Mouse (Mus musculus) kidney, postnatal 14 days (tissue): ENCODE results near the gene Wdr82.

Experiments used
- DNase-seq: peaks from one replicate; pipeline ENCODE4 v3.0.0; 2022; ENCODE audit warnings: mixed read lengths

The Wdr82 gene

DNA sequence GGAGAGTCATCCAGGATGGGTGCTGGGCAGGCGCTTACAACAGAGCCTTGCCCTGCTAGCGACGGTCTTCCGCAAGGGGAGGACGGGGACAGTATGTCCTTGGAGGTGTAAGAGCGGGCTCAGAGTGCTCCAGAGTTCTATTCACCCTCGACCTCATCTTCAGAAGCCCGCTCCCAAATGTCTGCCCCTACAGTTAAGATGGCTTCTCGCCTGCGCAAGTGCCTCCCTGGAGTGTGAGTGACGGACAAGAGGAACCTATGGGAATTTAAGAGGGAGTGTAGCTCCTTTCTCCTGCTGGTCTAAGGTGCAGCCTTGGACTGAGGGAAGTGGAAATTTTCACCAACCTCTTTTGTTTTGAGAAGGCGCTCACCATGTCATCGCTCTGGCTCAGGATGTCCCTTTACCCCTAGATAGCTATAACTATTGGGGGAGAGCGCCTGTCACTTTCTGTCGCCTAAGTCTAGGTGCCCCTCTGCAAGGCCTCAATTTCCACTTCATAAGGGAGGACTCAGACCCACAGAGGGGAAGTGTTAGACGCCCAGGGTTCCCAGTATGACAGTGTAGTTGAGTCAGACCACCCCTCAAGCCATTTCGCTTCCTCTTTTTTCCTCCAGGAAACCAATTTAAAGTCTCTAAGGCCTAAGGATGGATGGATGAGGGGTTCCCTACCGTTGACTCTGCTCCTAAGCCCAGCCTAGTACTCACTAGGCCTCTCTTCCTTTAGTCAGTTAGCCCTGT lies 29.0 kb downstream of the Wdr82 start, which contains the start of gene Ppm1m:
Gene Ppm1m (minus strand): TSS at position 212 of the 738 bp plus-strand sequence.
- DNase-seq = no peak

DNA sequence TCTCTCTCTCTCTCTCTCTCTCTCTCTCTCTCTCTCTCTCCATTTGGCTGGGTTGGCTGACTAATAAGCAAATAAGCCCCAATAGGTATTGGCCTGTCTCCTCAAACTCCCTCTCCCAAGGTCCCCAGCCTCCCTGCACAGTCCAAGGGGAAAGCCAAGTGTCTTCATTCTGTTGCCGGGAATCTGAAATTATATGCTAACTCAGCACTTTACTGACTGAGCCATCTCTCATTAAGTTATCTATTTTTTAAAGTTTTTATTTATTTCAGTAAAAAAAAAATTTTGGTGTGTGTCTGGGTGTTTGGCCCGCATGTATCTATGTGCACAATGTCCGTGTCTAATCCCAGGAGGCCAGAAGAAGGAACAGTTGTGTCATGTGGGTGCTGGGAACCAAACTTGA lies 31.2 kb downstream of the Wdr82 start:
- no peak for DNase-seq

DNA sequence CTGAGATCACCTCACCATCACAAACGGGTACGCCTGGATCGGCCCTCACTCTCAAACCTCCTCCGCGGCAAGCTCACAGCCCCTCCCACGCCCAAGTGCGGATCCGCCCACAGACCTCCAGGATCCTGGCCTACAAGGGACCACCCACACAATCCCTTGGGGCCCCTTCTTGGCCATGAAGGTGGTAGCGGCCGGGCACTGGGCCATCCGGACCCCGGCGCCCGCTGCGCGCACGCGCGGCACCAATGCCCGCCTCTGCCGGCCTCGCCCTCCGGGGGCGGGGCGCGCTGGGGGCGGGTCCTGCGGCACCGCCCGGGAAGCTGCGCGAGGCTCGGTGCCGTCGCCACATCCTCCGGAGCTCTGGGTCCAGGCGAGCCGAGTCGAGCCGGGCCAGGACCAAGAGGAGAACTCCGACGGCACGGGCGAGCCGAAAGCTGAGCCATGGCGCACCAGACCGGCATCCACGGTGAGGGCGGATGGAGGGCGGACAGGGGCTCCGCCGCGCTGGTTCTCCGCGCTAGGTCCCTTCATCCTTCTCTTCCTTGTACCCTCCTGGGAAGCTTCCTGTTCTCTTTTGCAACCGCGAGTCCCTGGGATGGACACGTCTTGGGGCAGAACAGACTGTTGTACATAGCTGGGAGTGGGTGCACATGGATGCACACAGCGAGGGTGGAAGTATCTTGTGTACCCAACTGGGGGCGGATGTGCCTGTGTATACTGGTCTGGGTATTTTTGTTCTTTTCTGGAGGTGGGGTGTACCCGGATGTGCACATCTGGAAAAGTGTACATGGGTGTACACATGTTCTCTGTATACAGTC lies 32.3 kb downstream of the Wdr82 start, which contains the start of gene Twf2:
Gene Twf2 (plus strand): TSS at position 290 of the 818 bp plus-strand sequence.
- peak; percentile 95 for DNase-seq

DNA sequence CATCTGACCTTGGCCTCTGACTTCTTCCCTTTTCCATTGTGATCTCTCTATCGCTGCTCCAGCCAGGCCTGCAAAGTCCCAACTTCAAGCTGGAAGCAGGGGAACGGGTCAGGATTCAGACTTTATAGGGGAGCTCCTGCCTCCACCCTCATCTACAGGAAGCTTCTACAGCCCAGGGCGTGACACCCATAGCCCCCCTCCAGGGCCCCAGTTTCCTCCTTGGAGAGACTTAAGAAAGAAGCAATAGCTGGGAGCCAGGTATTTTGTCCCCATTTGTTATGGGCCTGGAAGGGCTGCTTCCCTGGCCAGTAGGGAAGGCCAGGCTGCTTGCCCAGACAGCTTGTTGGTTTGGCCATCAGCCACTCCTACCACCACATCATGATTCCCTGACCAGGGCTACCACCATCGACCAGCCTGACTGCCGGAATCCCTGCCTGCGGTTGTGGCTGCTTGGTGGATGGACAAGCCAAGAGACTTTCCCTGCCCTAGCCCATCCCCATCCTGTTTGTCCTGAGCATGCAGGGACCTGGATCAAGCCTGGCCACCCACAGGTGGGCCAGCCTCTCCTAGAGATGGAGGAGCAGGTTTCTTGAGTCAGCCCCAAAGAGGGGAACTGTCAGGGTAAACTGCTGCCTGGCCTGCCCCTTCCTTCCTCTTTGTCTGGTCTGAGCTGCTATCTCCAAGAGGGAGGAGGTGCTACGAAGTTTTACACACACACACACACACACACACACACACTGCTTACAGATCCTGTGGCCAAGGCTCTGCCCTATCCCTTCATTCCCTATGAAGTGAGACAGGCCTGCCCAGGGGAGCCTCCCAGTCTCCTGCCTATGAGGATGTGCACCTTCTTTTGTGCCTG lies 33.5 kb downstream of the Wdr82 start:
- DNase-seq = no peak

DNA sequence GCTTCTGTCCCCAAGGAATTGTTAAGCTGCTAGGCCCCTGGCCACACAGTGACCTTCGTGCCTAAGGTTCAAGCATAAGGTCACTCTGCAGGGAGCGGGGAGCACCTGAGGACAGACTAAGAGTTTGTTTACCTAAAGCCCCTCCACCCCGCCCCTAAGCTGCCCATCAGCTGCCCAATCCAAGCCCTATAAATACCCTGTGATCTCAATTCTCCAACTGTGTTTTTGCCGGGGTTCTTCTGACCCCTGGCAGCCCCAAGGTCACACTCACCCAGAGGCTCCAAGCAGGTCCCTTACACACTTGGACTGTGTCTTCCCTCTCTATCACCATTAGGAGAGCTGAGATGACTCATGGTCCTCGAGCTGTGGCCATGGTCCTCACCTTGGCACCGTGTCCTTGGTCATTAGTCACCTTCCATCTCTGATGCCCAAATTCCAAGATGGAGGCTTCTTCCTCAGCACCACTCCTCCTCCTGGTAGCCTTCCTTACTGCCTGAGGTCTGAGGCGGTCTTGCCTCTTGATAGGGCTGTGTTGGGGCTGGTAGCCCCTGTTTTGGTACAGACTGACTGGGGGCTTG lies 35.1 kb downstream of the Wdr82 start:
- DNase-seq = no peak

DNA sequence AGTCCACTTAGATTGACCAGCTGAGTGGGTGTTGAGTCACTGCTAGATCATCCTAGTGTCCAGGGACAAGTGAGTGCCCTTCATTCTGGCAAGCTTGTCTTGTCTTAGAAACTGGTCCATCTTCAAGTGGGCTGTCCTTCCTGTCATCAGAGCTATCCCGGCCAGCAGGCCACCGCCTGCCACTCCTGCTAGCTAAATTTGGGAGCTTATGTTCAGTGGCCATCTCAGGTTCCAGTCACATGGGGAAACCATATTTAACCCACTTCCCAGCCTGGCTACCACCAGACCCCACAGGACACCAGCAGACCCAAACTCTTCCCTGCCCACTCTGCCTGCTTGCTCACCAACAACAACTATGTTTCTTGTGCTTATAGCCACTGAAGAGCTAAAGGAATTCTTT lies 35.8 kb downstream of the Wdr82 start:
- DNase-seq = no peak

DNA sequence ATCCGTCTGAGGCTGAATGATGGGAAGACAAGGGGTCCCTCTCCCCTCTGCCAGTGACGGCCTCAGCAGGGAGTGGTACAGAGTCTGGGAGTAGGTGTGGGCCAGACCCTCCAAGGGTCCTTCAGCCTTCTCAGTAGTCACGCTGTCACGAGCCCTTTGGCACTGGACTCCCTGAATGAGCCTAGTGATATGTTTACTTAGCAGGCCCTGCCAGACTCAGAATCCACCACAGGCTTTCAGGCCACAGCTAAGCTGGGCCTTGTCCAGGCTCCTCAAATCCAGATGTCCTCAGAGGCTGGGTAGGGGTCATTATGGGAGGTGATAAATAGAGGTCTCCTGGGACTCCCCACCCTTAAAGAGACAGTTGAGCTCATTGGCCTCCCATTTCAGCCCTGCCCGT lies 37.5 kb downstream of the Wdr82 start:
- DNase-seq = no peak

DNA sequence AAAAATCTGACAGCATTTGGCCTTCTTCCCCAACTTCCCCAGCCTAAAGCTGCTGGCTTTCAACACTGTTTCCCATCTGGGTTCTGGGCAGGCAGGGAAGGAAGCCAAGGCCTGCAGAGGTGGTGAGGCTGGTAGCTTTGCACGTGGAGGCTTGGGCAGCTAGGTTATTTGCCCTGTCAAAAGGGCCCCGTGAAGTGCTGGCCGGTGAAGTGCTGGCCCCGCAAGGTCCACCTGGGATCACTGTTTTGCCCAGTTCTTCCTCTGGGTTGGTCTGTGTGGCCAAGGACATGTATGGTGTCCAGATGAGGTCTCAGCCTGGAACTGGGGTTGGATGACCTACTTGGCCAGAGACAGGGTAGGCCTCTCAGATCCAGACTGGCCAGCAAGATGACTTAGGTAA lies 39.2 kb downstream of the Wdr82 start:
- DNase-seq = no peak

DNA sequence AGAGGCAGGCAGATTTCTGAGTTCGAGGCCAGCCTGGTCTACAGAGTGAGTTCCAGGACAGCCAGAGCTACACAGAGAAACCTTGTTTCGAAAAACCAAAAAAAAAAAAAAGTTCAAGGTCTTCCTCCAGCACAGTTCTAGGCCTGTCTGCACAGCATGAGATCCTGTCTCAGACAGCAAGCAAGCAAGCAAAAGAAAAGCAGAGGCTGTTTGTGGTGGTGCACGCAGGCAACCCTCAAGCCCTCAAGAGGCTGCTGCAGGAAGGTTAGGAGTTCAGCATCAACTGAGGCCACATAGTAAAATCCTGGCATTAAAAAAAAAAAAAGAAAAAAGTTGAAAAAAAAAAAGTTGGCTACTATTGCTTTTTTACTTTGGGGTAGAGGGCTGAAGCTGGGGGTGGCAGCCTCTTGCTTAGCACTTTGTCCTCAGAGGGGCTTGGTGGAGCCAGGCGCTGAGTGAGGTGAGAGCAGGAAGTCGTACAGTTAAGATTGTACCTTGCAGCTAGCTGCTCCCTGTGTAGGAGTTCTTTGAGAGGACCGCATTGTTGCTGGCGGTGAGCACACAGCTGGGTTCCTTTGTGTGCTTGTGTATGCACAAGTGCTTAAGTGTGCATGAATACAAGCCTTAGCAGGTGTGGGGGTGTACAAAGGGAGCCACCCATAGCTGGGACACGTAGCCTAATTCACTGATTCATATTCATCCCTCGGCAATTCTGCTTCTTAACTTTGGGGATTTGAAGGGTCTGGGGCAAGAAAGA lies 40.3 kb downstream of the Wdr82 start:
- DNase-seq = no peak

DNA sequence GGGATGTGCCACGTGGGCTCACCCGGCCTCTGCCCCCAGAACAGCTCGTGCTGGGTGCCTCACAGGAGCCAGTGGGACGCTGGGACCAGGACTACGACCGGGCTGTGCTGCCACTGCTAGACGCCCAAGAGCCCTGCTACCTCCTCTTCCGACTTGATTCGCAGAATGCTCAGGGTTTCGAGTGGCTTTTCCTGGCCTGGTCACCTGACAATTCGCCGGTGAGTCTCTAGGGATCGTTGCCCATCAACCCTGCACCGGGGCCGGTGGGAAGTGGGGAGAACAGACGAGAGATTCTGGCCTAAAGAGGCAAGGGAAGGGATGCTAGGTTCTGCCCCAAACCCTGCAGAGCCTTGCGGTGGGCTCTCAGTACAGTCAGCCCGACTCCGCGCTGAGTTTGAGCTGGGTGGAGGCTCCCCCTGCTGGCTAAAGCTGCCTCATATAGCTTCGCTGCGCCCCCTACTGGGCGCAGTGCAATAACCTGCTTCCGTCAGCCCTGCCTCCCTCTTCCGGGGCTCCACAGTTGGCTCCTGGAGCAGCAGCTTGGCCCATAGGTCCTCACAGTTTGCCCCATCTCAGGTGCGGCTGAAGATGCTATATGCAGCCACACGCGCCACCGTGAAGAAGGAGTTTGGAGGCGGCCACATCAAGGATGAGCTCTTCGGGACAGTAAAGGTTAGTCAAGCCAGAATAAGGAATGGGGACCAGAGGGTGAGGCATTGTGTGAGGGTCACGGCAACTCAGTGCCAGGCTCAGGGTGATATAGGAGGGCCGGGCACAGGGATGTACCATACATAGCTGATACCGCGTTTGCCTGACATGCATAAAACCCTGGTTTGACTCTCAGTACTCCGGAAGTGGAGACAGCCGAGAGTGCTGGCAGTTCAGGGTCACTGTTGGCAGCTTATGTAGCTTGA lies 41.2 kb downstream of the Wdr82 start:
- DNase-seq = peak; percentile 91

DNA sequence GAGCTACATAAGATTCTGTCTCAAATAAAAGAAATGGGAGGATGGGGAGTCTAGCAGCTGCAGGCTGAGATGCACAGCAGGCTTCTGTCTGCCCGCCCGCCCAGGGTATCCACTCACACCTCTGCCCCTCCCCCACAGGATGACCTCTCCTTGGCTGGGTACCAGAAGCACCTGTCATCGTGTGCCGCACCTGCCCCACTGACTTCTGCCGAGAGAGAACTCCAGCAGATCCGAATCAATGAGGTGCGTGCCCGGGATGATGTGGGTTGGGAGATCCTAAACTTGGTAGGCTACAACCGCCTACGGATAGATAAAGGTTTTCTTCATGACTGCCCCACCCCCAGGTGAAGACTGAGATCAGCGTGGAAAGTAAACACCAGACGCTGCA lies 41.9 kb downstream of the Wdr82 start:
- DNase-seq = no peak

DNA sequence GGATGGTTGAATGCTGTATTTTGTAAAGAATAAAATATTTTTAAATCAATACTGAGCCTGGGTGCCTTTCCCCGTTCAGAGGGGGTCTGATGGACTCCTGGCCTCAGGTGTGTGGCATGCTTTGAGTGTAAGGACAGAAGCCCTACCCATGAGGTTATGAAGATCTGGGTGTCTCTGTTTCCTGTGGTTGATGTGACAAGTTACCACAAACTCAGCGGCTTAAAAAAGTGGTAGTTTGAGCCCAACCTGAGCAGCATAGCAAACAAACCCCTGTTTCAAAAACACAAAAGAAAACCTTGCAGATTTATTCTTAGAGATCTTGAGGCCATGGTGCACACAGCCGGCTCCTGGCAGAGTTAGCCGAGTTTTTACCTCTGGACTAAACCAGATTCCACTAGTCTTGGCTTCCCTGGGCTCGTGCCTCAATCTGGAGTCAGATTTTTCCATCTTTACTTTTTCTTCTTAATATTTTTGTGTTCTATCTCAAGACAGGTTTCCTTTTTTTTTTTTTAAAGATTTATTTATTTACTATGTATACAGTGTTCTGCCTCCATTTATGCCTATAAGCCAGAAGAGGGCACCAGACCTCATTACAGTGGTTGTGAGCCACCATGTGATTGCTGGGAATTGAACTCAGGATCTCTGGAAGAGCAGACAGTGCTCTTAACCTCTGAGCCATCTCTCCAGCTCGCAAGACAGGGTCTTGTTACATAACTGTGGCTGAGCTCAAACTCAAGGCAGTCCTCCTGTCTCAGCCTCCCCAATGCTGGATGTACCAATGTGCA lies 44.8 kb downstream of the Wdr82 start:
- no peak for DNase-seq

DNA sequence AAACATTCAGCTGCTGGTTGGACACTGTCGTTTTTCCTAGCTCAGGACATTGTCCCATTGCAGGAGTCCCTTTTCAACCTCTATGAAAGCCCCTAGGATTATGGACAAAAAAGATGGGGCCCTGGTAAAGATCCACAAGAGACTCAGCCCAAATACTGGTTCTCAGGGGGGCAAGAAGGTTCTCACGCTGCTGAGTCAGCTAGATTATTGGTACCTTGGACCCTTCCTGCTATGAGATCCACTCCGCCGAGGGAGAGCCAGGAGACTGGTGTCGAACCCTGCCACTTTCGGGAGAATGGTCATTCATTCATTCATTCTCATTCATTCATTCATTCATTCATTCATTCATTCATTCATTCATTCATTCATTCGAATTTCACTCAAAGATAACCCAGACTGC lies 46.2 kb downstream of the Wdr82 start:
- DNase-seq = no peak

DNA sequence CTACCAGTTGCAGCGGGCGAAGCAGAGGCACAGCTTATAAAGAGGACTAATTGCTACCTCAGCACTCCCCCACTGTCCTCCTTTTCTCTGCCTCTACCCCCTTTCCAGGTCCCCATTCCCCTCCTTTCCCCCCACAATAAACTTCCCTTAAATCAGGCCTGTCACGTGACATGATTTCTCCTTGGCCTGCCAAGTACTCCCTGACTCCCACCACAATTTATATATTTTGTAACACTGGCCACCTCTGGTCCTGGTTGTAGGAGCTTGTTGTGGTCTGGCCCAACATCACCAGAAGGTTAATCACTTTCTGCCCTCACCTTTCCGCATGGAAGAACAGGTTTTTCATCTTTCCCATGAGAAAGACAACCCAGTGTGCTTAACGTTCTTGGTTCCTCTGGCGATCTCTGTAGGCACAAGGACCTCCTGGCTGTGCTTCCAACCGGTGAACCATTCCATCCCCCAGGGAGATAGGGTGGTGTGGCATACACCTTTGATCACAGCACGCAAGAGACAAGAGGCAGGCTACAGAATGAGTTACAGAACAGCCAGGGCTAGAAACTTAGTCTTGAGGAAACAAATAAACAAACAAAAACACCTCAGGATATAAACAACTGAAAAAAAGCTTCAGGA lies 50.3 kb downstream of the Wdr82 start:
- no peak for DNase-seq

DNA sequence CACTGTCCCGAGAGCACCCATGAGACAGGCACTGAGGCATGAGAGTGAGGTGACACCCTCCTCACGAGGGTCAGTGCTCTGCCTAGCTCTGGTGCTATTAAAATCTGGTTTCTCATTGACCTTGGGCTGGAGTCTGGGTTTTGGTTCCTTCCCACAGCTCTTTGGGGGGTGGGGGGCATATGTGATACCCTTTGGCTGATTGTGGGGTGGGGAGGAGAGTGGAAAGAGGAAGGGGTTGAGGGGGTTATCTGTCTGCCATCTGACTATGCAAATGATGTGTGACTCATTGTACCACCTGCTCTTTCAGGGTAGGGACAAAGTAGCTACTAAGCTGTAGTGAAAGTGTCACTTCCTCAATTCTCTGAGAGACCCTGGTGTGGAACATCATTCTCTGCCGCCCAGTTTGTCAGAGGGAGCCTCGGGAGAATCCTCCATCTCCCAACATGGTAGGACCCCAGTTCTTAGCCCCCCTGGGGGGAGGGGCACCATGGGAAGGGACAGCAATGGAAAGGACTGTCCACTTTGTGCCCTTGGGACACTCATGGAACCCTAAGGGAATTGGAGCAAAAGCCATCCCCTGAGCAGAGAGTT lies 51.6 kb downstream of the Wdr82 start, which contains the start of gene Tlr9:
Gene Tlr9 (plus strand): TSS at position 338 of the 591 bp plus-strand sequence.
- DNase-seq = no peak

DNA sequence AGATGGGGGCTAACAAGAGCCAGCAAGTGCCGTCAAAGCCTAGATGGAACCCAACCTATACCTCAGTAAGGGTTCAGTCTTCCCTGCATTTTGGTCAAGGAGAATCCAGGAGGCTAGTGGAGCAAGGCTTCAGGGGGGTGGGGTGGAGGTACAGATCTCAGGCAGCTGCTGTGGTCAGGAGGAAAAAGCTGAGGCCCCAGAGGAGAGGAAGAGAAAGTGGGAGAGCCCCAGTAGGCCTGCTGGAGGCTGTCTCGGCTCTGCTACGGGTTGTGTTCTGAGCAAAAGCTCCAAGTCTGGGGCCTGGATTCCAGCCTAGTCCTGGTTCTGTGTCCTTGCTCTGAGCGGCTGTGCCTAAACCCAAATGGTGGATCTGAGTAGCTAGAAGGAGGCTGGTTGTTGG lies 52.3 kb downstream of the Wdr82 start:
- DNase-seq = no peak

DNA sequence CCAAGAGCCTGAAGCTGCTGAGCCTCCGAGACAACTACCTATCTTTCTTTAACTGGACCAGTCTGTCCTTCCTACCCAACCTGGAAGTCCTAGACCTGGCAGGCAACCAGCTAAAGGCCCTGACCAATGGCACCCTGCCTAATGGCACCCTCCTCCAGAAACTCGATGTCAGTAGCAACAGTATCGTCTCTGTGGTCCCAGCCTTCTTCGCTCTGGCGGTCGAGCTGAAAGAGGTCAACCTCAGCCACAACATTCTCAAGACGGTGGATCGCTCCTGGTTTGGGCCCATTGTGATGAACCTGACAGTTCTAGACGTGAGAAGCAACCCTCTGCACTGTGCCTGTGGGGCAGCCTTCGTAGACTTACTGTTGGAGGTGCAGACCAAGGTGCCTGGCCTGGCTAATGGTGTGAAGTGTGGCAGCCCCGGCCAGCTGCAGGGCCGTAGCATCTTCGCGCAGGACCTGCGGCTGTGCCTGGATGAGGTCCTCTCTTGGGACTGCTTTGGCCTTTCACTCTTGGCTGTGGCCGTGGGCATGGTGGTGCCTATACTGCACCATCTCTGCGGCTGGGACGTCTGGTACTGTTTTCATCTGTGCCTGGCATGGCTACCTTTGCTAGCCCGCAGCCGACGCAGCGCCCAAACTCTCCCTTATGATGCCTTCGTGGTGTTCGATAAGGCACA lies 54.9 kb downstream of the Wdr82 start:
- no peak for DNase-seq

DNA sequence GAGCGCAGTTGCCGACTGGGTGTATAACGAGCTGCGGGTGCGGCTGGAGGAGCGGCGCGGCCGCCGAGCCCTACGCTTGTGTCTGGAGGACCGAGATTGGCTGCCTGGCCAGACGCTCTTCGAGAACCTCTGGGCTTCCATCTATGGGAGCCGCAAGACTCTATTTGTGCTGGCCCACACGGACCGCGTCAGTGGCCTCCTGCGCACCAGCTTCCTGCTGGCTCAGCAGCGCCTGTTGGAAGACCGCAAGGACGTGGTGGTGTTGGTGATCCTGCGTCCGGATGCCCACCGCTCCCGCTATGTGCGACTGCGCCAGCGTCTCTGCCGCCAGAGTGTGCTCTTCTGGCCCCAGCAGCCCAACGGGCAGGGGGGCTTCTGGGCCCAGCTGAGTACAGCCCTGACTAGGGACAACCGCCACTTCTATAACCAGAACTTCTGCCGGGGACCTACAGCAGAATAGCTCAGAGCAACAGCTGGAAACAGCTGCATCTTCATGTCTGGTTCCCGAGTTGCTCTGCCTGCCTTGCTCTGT lies 55.5 kb downstream of the Wdr82 start:
- peak; percentile 52 for DNase-seq
